Mouse (Mus musculus) hindbrain, postnatal 0 days (tissue): ENCODE measurements at regions not wholly inside any gene's neighbourhood (a gene's known extent, or its start where the extent isn't known, plus 50 kb on each side); places are given as distances from the start of the nearest gene placed in this dataset.

Source experiments
- ATAC-seq: fragments of 200-750 bp; cut with Nextera tagmentation; 2 replicates; pipeline ENCODE4 v1.8.0; 2017; ENCODE audit warnings: mild to moderate bottlenecking, moderate TSS enrichment, moderate library complexity
- DNase-seq: peaks from one replicate; pipeline ENCODE4 v3.0.0-alpha.2; 2015; ENCODE audit warnings: low spot score
- H3K27ac ChIP-seq: fragments of 300-500 bp; sonication (generic); 2 replicates; pipeline ENCODE4 v1.5.1; 2014; ENCODE audit warnings: mild to moderate bottlenecking
- H3K27me3 ChIP-seq: fragments of 300-500 bp; sonication (generic); 2 replicates; pipeline ENCODE4 v1.6.1; 2014; ENCODE audit warnings: low read length, mixed read lengths; ENCODE audit not compliant: insufficient read depth
- H3K36me3 ChIP-seq: fragments of 300-500 bp; sonication (generic); 2 replicates; pipeline ENCODE4 v1.6.1; 2014; ENCODE audit warnings: low read length, mixed read lengths; ENCODE audit not compliant: insufficient read depth
- H3K4me1 ChIP-seq: fragments of 300-500 bp; sonication (generic); 2 replicates; pipeline ENCODE4 v1.6.1; 2014; ENCODE audit warnings: antibody characterized with exemption, low read length, mixed read lengths; ENCODE audit not compliant: insufficient read depth
- H3K4me2 ChIP-seq: fragments of 300-500 bp; sonication (generic); 2 replicates; pipeline ENCODE4 v1.6.1; 2014; ENCODE audit warnings: low read depth, mild to moderate bottlenecking, low read length, moderate library complexity, mixed read lengths
- H3K4me3 ChIP-seq: fragments of 300-500 bp; sonication (generic); 2 replicates; pipeline ENCODE4 v1.5.1; 2014; ENCODE audit warnings: low read length
- H3K9ac ChIP-seq: fragments of 300-500 bp; sonication (generic); replicated peaks from 2 replicates; pipeline ENCODE4 v1.6.1; 2014; ENCODE audit warnings: mild to moderate bottlenecking, low read length, moderate library complexity, mixed read lengths
- H3K9me3 ChIP-seq: fragments of 300-500 bp; sonication (generic); 2 replicates; pipeline ENCODE4 v1.6.1; 2016; ENCODE audit warnings: low read length, mixed read lengths
- CTCF ChIP-seq: IDR thresholded peaks from 2 replicates; pipeline ENCODE4 v1.5.1; 2016; ENCODE audit warnings: antibody characterized with exemption, control low read depth, low read depth
- WGBS: fragments of 180-500 bp; shearing (Covaris S2); extraction: QIAGEN DNeasy Blood & Tissue Kit; methylation state at CpG from one replicate; pipeline ENCODE4 v1.1.7; 2014; 5-methylcytosine and 5-hydroxymethylcytosine counted together

DNA sequence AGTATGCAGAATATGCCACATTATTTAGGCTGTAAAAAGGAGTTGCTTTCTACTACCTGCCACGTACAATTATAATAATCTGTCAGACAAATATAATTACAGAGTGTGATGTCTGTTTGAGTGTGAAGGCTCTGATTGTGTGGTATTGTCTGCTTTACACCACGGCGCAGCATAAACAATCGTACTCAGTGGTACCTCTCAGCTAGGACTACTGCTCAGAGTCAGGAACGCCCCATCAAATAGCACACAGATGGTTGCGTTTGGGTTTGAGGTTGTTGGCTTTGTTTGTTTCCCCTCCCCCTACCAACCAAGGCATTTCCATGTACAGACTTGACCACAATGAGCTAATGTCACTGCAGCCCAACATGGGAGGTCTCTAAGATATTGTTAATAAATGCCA is 246.2 kb upstream of the G2e3 start:
- Histone ChIP-seq H3K9me3 (no peaks in the 10 kb centered on the region), H3K4me3 (no peak overlapping the region), H3K27me3 (no peaks in the 10 kb centered on the region), H3K4me1 (no peaks in the 10 kb centered on the region), H3K9ac (no peak overlapping the region), H3K27ac (no peak overlapping the region), H3K4me2 (no peak overlapping the region), H3K36me3 (no peaks in the 10 kb centered on the region)
- ATAC-seq (no peak), DNase-seq (no peak)
- WGBS: 79% methylated on average over 6 of the region's 6 CpGs
- no peak for TF ChIP-seq CTCF

DNA sequence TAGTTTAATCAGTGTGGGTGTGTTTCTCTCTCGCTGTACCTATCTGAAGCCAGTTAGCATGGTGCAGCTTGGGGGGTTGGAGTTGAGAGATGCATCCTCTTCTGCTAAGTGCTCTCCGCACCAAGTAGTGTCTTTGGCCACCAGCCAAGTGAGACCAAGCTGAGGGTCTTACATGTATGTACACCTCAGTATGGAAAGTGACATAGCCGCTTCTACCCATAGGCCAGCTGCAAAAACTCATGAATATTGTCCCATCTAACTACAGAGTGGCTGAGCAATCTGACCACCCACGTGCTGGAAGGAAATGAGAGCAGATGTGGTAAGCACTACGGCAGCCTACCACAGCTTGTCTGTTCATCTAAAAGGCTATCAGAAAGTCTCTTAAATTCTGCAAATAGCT is 247.0 kb upstream of the G2e3 start:
- no peak for DNase-seq
- Histone ChIP-seq H3K4me3 (no peak overlapping the region), H3K36me3 (no peaks in the 10 kb centered on the region), H3K9ac (no peak overlapping the region), H3K4me2 (no peak overlapping the region), H3K4me1 (no peaks in the 10 kb centered on the region), H3K9me3 (no peaks in the 10 kb centered on the region), H3K27ac (no peak overlapping the region), H3K27me3 (no peaks in the 10 kb centered on the region)
- WGBS: 82% methylated on average over 5 of the region's 5 CpGs
- ATAC-seq: no peak
- TF ChIP-seq CTCF: no peak

DNA sequence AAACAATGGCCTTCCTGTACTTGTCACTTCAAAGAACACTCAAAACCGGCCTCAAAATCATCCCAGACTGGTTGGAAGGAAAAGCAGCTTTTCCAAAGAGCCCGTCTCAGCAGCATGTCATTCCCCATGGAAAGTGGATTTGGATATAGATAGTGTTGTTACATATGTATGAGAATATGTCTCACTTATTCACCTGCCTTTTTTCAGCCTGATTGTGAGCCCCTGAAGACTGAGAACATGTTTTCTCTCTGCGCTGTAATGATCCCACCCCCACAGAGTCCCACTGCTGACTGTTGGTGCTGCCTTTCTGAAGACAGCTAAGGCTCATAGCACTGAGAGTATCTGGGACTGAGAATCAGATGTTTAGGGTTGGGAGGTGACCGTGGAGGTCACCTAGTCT is 251.9 kb upstream of the G2e3 start:
- WGBS: 80% methylated on average over 4 of the region's 4 CpGs
- ATAC-seq: no peak

DNA sequence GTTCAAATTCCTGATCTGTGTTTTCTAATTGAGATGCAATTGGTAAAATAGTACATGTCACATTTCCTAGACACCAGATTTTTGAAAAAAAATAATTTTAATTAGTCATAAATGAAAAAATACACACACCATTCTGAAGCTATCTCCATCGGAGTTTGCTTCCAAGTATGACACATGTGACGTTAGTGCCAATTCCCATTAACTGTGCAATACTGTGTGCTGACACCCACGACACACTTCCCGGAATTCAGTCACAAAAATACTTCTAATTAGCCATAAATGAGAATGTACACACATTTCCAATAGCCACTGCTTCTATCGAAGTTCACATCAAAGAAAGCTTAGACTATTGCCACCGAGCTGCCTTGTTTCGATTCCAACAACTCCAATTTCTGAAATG is 258.5 kb upstream of the G2e3 start:
- 75% methylated on average over 7 of the region's 7 CpGs for WGBS
- Histone ChIP-seq H3K4me3 (no peak overlapping the region), H3K9ac (no peak overlapping the region), H3K36me3 (no peaks in the 10 kb centered on the region), H3K27ac (no peak overlapping the region), H3K27me3 (no peaks in the 10 kb centered on the region), H3K4me2 (no peak overlapping the region), H3K9me3 (no peaks in the 10 kb centered on the region), H3K4me1 (no peaks in the 10 kb centered on the region)
- DNase-seq (no peak), ATAC-seq (no peak)
- TF ChIP-seq CTCF: no peak

More for the DNA sequence above, 251.9 kb upstream of the G2e3 start:
- Histone ChIP-seq H3K9ac (no peak overlapping the region), H3K9me3 (no peaks in the 10 kb centered on the region), H3K4me1 (no peaks in the 10 kb centered on the region), H3K27ac (no peak overlapping the region), H3K4me2 (no peak overlapping the region), H3K36me3 (no peaks in the 10 kb centered on the region), H3K27me3 (no peaks in the 10 kb centered on the region), H3K4me3 (no peak overlapping the region)
- no peak for DNase-seq
- TF ChIP-seq CTCF: no peak

DNA sequence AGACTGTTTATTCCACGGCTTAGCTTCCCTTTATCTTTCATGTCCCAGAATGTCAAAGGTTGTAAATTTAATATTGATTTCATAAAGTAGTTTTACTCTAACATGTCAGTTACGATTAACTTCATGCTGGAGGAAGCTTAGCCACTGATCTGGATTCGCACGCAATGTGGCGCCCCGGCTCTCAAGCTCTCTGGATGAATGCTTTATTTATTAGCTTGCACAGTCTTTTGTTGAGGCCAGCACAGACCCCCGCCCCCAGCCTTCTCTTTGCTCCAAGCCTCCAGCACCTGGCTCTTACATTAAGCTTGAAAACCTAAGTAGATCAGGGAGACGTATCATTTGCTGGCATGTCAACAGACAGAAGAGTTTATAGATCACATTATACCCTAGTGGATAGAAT is 266.1 kb upstream of the G2e3 start:
- H3K4me2 ChIP-seq: no peak overlapping the region
- H3K9me3 ChIP-seq: no peaks in the 10 kb centered on the region
- DNase-seq: peak; percentile 45
- WGBS: 38% methylated on average over 8 of the region's 8 CpGs
- H3K9ac ChIP-seq: no peak overlapping the region
- H3K36me3 ChIP-seq: no peaks in the 10 kb centered on the region
- TF ChIP-seq CTCF: no peak
- H3K4me1 ChIP-seq: no peaks in the 10 kb centered on the region; the same call in 1 of the 2 replicates
- no peaks in the 10 kb centered on the region for H3K27me3 ChIP-seq
- no peak overlapping the region for H3K4me3 ChIP-seq
- ATAC-seq: peak; percentile 73; the same call in 1 of the 2 replicates
- no peak overlapping the region for H3K27ac ChIP-seq

DNA sequence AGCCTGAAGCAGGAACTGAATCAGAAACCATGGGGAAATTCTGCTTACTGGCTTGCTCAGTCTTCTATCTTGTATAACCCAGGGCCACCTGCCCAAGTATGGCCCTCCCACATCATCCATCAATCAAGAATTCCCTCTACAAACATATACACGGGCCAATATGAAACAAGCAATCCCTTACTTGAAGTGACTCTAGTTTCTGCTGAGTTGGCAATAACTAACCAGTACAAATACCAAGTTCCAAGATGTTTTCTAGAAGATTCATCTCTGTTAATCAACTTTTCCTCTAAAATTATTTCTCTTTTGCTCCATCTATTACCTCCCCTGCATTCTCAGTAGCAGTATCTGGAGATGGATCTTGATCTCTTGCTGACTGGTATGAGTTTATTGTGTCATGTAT is 274.4 kb upstream of the G2e3 start:
- 92% methylated on average over 1 of the region's 1 CpGs for WGBS
- no peak for ATAC-seq
- Histone ChIP-seq H3K4me1 (no peaks in the 10 kb centered on the region), H3K27ac (no peak overlapping the region), H3K27me3 (no peaks in the 10 kb centered on the region), H3K4me3 (no peak overlapping the region), H3K9ac (no peak overlapping the region), H3K36me3 (no peaks in the 10 kb centered on the region), H3K9me3 (no peaks in the 10 kb centered on the region), H3K4me2 (no peak overlapping the region)
- TF ChIP-seq CTCF: no peak
- DNase-seq: no peak

DNA sequence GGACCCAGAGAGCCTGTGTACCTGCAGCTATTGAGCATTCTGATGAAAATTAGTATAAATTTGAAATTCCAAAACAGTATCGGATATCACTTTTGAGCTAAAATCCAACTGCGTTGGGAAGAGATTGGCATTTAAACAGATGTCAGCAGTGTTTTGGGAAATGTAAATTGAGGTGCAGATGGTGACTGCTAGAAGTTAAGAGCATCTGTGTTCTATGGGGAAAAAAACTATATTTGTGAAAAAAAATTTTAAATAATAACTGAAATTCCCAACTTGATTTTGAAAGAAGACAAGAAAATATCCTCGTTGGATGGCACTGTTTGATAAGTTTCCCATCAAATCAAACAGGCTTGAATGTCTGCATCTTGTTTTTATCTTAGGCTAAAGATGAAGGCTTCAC is 286.9 kb upstream of the G2e3 start:
- no peaks in the 10 kb centered on the region for H3K36me3 ChIP-seq
- no peaks in the 10 kb centered on the region; the same call in 1 of the 2 replicates for H3K4me1 ChIP-seq
- TF ChIP-seq CTCF: no peak
- H3K9me3 ChIP-seq: no peaks in the 10 kb centered on the region
- ATAC-seq: no peak
- H3K4me3 ChIP-seq: no peak overlapping the region
- no peak overlapping the region for H3K27ac ChIP-seq
- no peak overlapping the region for H3K4me2 ChIP-seq
- no peaks in the 10 kb centered on the region for H3K27me3 ChIP-seq
- DNase-seq: no peak
- 81% methylated on average over 3 of the region's 3 CpGs for WGBS
- no peak overlapping the region for H3K9ac ChIP-seq
